Mouse (Mus musculus) liver, embryonic 14.5 days (tissue): Measurements from ENCODE around the gene Mrps6. TPM values are rescaled to one million over a fixed set of nuclear protein-coding genes. Genes with fewer than 3 reads are reported as not detected.

Experiments
- ATAC-seq: fragments of 200-750 bp; cut with Nextera tagmentation; 2 replicates; pipeline ENCODE4 v1.8.0; 2017; ENCODE audit warnings: moderate number of reproducible peaks, mild to moderate bottlenecking, moderate library complexity; ENCODE audit not compliant: insufficient read depth
- DNase-seq, 3 experiments: peaks; one replicate each; pipeline ENCODE4 v3.0.0-alpha.2; 2012 to 2013; ENCODE audit warnings: low read depth in 3 of 3, low spot score in 3 of 3
- H3K27ac ChIP-seq: fragments of 300-500 bp; sonication (generic); 2 replicates; pipeline ENCODE4 v1.5.1; 2014; ENCODE audit warnings: moderate library complexity, mild to moderate bottlenecking, control low read depth, inconsistent platforms
- H3K27me3 ChIP-seq: fragments of 300-500 bp; sonication (generic); 2 replicates; pipeline ENCODE4 v1.6.1; 2014; ENCODE audit warnings: mild to moderate bottlenecking, low read length, moderate library complexity; ENCODE audit not compliant: control insufficient read depth, insufficient read depth
- H3K36me3 ChIP-seq: fragments of 300-500 bp; sonication (generic); replicated peaks from 2 replicates; pipeline ENCODE4 v1.6.1; 2014; ENCODE audit warnings: low read depth; ENCODE audit not compliant: control insufficient read depth, insufficient read depth
- H3K4me1 ChIP-seq, 2 experiments: fragments of 200-500 bp in 1 of 2; fragments of 300-500 bp in 1 of 2; sonication (generic) in 1 of 2; replicated peaks; 2 replicates each; pipeline ENCODE4 v1.6.1; 2012 to 2014; ENCODE audit warnings: antibody characterized with exemption in 1 of 2, inconsistent platforms in 1 of 2, low read length in 1 of 2; ENCODE audit not compliant: control insufficient read depth in 2 of 2, insufficient read depth in 2 of 2
- H3K4me2 ChIP-seq: fragments of 300-500 bp; sonication (generic); 2 replicates; pipeline ENCODE4 v1.6.1; 2014; ENCODE audit warnings: low read depth, mild to moderate bottlenecking, control low read depth, moderate library complexity
- H3K4me3 ChIP-seq, 2 experiments: fragments of 200-500 bp in 1 of 2; fragments of 300-500 bp in 1 of 2; sonication (generic) in 1 of 2; 2 replicates each; pipeline ENCODE4 v1.5.1; 2012 to 2014; ENCODE audit warnings: low read depth in 2 of 2, low read length in 2 of 2, mild to moderate bottlenecking in 2 of 2, control low read depth in 1 of 2, inconsistent platforms in 1 of 2, moderate library complexity in 1 of 2; ENCODE audit not compliant: insufficient read depth in 1 of 2
- H3K9ac ChIP-seq: fragments of 300-500 bp; sonication (generic); replicated peaks from 2 replicates; pipeline ENCODE4 v1.6.1; 2014; ENCODE audit warnings: mild to moderate bottlenecking, control low read depth, moderate library complexity
- H3K9me3 ChIP-seq: fragments of 300-500 bp; sonication (generic); 2 replicates; pipeline ENCODE4 v1.6.1; 2016; ENCODE audit warnings: low read length, mixed read lengths; ENCODE audit not compliant: control insufficient read depth
- CTCF ChIP-seq: IDR thresholded peaks from 2 replicates; pipeline ENCODE4 v1.5.1; 2016; ENCODE audit warnings: antibody characterized with exemption, low read depth, control low read depth
- EP300 ChIP-seq: IDR thresholded peaks from 2 replicates; pipeline ENCODE4 v1.6.1; 2016; ENCODE audit warnings: antibody characterized with exemption, low read depth
- WGBS: fragments of 180-500 bp; shearing (Covaris S2); extraction: QIAGEN DNeasy Blood & Tissue Kit; methylation state at CpG from one replicate; pipeline ENCODE4 v1.1.7; 2014; ENCODE audit not compliant: insufficient replicate concordance; 5-methylcytosine and 5-hydroxymethylcytosine counted together
- polyA plus RNA-seq, 2 experiments: library from polyadenylated mRNA; depleted of rRNA in 1 of 2; stranded (reverse) in 1 of 2; unstranded in 1 of 2; fragments of >200 nt; fragmentation: Nextera tagmentation in 1 of 2; extraction: Ambion mirVana in 1 of 2; gene quantifications; 2 replicates each; pipeline versions ENCODE4 v1.2.1 to v1.2.3; 2012 to 2014

Mrps6 gene
- polyA plus RNA-seq, 2 experiments = 15.2 to 30.2 TPM

- no peak overlapping the region for H3K4me2 ChIP-seq
- WGBS = 38% methylated on average over 2 of the region's 2 CpGs
- H3K27ac ChIP-seq = no peak overlapping the region
- no peak for ATAC-seq
- no peak for DNase-seq
- H3K9ac ChIP-seq = no peak overlapping the region
- no peaks in the 10 kb centered on the region for H3K36me3 ChIP-seq
- TF ChIP-seq CTCF (no peak), EP300 (no peak)
- no peaks in the 10 kb centered on the region; the same call in 1 of the 2 replicates for H3K9me3 ChIP-seq
- H3K4me1 ChIP-seq = peaks cover 2 to 4% of the 10 kb centered on the region in 2 experiments; a peak in 2 of 4 replicates
- no peaks in the 10 kb centered on the region for H3K27me3 ChIP-seq
- no peak overlapping the region for H3K4me3 ChIP-seq
Observed at GRCm38 (mm10) chr16:92056711-92057110, 1.4 kb upstream of the Mrps6 start.

GRCm38 (mm10) chr16:92057456-92057851 is 616 bp upstream of the Mrps6 start:
- no peak overlapping the region for H3K27ac ChIP-seq
- no peak for DNase-seq
- H3K9ac ChIP-seq = peak overlapping the region; percentile 67
- peaks cover 2 to 4% of the 10 kb centered on the region in 2 experiments; a peak in 2 of 4 replicates for H3K4me1 ChIP-seq
- TF ChIP-seq CTCF (no peak), EP300 (no peak)
- H3K4me2 ChIP-seq = peak overlapping the region; percentile 97
- peaks cover under 1% of the 10 kb centered on the region for H3K36me3 ChIP-seq
- H3K9me3 ChIP-seq = no peaks in the 10 kb centered on the region; the same call in 1 of the 2 replicates
- 7% methylated on average over 11 of the region's 11 CpGs for WGBS
- no peaks in the 10 kb centered on the region for H3K27me3 ChIP-seq
- ATAC-seq = no peak
- peak overlapping the region; percentile 75 to 89 for H3K4me3 ChIP-seq

GRCm38 (mm10) chr16:92058644-92059620 is 862 bp downstream of the Mrps6 start:
- H3K9ac ChIP-seq = peak overlapping the region; percentile 68
- H3K4me3 ChIP-seq = peak overlapping the region; percentile 75 to 89
- WGBS = 3% methylated on average over 63 of the region's 63 CpGs
- no peak for ATAC-seq
- no peaks in the 10 kb centered on the region for H3K27me3 ChIP-seq
- H3K36me3 ChIP-seq = peaks cover 2% of the 10 kb centered on the region
- H3K9me3 ChIP-seq = no peaks in the 10 kb centered on the region; the same call in 1 of the 2 replicates
- H3K4me2 ChIP-seq = peak overlapping the region; percentile 97
- DNase-seq = no peak
- H3K27ac ChIP-seq = no peak overlapping the region
- TF ChIP-seq EP300 (no peak), CTCF (no peak)
- H3K4me1 ChIP-seq = peaks cover 2 to 4% of the 10 kb centered on the region in 2 experiments; a peak in 2 of 4 replicates

GRCm38 (mm10) chr16:92060213-92060612 is 2.1 kb downstream of the Mrps6 start:
- Histone ChIP-seq H3K9me3 (no peaks in the 10 kb centered on the region), H3K36me3 (peaks cover 2% of the 10 kb centered on the region), H3K4me3 (no peak overlapping the region), H3K27me3 (no peaks in the 10 kb centered on the region), H3K4me2 (no peak overlapping the region), H3K4me1 (peaks cover 2 to 4% of the 10 kb centered on the region in 2 experiments; a peak in 2 of 4 replicates), H3K27ac (no peak overlapping the region), H3K9ac (no peak overlapping the region)
- ATAC-seq = no peak
- no peak for DNase-seq
- TF ChIP-seq CTCF (no peak), EP300 (no peak)
- 67% methylated on average over 3 of the region's 3 CpGs for WGBS

GRCm38 (mm10) chr16:92061586-92061985 is 3.5 kb downstream of the Mrps6 start:
- TF ChIP-seq CTCF (no peak), EP300 (no peak)
- Histone ChIP-seq H3K4me2 (no peak overlapping the region), H3K4me1 (peaks cover 2 to 4% of the 10 kb centered on the region in 2 experiments; a peak in 2 of 4 replicates), H3K27ac (no peak overlapping the region), H3K27me3 (no peaks in the 10 kb centered on the region), H3K9me3 (no peaks in the 10 kb centered on the region), H3K36me3 (peaks cover 2% of the 10 kb centered on the region), H3K4me3 (no peak overlapping the region), H3K9ac (no peak overlapping the region)
- WGBS = 86% methylated on average over 7 of the region's 7 CpGs
- DNase-seq (no peak), ATAC-seq (no peak)
